Mouse (Mus musculus) bone marrow macrophage, adult 2 months (primary cell): ENCODE data around the gene Zfp691. TPM values are rescaled to one million over a fixed set of nuclear protein-coding genes. Genes with fewer than 3 reads are reported as not detected.
A peak's percentile ranks its signal among the peaks of the same experiment; 100 is the strongest.

Source experiments
- H3K27ac ChIP-seq: 2 replicates; pipeline ENCODE4 v1.5.1; 2012; ENCODE audit warnings: low read depth, low read length; ENCODE audit not compliant: insufficient read depth
- H3K4me1 ChIP-seq: 2 replicates; pipeline ENCODE4 v1.6.1; 2012; ENCODE audit warnings: low read length; ENCODE audit not compliant: control insufficient read depth, insufficient read depth
- H3K4me3 ChIP-seq: 2 replicates; pipeline ENCODE4 v1.5.1; 2012; ENCODE audit warnings: mild to moderate bottlenecking, low read length, moderate library complexity; ENCODE audit not compliant: insufficient read depth
- CTCF ChIP-seq: IDR thresholded peaks from 2 replicates; pipeline ENCODE4 v1.5.1; 2012; ENCODE audit warnings: low read depth, mild to moderate bottlenecking, low read length, moderate library complexity
- POLR2A ChIP-seq: IDR thresholded peaks from 2 replicates; pipeline ENCODE4 v1.6.1; 2012; ENCODE audit warnings: mild to moderate bottlenecking, low read depth, low read length, borderline replicate concordance
- polyA plus RNA-seq: library from polyadenylated mRNA; stranded (reverse); fragments of >200 nt; gene quantifications from 2 replicates; pipeline ENCODE4 v1.2.4, GENCODE M21; 2012; ENCODE audit not compliant: missing spikeins, insufficient read depth, insufficient read length

Gene Zfp691
- polyA plus RNA-seq, 1 experiment = 6.9 TPM

DNA sequence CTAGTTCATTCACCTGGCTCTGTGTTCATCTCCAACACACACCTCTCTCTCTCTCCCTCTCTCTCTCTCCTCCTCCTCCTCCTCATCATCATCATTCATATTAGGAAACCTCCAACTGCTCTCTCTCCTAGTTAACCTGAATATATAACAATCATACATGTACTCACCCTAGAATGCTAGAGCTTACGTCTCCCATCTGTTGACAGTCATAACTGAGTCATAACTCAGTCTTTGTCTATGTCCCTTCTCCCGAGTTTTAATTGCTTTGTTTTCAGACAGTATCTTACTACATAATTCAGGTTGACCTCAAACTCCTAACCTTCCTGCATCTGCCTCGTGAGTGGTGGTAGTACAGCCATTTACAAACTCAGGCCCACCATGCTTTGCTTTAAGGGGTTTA, 17.3 kb upstream of the Zfp691 start:
- Histone ChIP-seq H3K4me1 (no peaks in the 10 kb centered on the region; the same call in 1 of the 2 replicates), H3K27ac (no peak overlapping the region), H3K4me3 (no peak overlapping the region)
- TF ChIP-seq CTCF (no peak), POLR2A (no peak)

DNA sequence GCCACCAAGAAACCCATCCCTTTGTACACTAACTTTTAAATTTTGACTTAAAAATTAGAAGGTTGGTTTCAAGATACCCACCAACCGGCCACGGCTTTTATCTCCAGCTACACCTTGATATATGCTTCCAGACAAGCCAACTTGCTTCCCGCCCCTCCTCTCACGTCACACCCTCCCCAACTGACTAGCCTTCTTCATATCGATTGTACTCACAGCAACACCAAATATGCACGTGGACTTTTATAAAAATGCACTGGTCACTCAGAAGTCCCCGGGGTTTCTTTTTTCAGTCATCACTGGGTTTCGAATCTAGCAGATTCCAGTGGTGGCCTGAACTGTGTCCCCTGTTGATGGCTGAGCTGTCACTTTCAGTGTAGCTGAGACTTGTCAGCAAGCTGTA, 16.6 kb upstream of the Zfp691 start:
- Histone ChIP-seq H3K27ac (no peak overlapping the region), H3K4me1 (no peaks in the 10 kb centered on the region; the same call in 1 of the 2 replicates), H3K4me3 (no peak overlapping the region)
- TF ChIP-seq POLR2A = no peak
- no peak for TF ChIP-seq CTCF

DNA sequence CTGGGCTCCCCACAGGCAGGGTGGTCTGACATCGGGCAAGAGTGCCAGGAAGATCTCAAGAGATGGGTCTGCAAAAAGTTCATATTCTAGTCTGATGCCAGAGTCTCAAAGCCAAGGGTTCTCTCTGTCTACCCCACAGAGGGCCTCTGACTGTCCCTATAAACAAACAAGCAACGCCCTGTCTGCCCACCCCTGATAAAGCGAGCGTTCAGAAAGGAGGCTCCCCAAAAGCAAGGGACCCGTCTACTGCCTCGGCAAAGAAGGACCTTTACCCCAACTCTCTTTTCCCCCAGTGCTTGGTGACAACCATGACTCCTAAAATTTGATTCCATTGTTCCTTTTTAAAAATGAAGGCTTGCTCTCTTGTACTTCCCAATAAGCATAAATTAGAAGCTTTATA, 15.9 kb upstream of the Zfp691 start, which contains the start of gene Ermap:
TSS of gene Ermap (minus strand) at position 148 of the 400 bp plus-strand sequence.
- TF ChIP-seq POLR2A (no peak), CTCF (no peak)
- H3K4me1 ChIP-seq = no peaks in the 10 kb centered on the region
- no peak within 1 kb of the TSS for H3K27ac ChIP-seq
- no peak within 1 kb of the TSS for H3K4me3 ChIP-seq

DNA sequence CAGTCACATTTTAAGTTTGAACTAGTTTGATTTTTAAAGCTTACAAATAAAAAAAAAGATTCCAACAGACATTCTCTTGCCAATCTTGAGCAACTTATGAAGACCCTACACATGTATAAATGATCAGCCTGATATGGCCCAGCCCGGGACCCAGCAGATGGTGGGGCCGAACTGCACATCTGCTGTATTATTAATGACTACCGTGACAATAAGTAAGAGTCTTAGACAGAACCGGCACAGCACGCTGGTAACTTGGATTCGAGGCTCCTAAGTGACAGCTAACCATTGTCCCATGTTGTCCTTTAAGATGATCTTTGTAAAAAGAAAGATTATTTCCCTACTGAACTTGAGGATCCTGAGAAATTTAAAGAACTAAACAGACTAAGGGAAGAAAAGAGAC, 15.4 kb upstream of the Zfp691 start:
- H3K4me3 ChIP-seq = no peak overlapping the region
- H3K27ac ChIP-seq = no peak overlapping the region
- TF ChIP-seq CTCF = no peak
- TF ChIP-seq POLR2A = no peak
- H3K4me1 ChIP-seq = no peaks in the 10 kb centered on the region

DNA sequence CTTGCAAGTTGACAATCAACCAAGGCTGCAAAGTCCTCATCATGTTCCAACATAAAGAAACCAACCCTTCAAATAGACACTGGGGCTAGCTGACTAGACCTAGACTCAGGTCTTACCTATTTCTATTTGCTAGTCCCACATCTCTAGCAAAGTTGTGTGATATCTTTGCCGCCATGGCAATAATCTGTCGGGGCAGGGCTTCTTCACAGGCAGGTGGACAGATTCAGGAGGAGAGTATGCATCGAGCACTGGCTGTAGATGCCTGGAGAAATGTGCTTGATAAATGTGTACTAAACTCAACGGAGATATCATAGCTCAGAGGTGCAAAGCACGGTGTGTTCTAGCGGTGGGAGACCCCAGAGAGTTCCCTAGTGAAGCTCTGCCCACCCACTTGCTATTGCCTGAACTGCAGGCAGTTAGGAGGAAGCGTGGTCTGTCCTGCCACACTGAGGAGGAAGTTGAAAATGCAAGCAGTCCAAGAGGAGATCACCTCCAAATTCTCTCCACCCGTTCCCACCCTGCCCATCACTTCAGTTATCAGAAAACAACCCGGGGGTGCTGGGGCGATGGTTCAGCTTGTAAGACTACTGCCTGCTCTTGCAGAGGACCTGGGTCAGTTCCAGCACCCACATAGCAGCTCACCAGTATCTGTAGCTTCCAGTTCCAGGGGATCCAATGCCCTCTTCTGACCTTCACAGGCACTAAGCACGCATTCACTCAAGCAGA, 14.2 kb upstream of the Zfp691 start:
- Histone ChIP-seq H3K4me3 (no peak overlapping the region), H3K27ac (no peak overlapping the region)

DNA sequence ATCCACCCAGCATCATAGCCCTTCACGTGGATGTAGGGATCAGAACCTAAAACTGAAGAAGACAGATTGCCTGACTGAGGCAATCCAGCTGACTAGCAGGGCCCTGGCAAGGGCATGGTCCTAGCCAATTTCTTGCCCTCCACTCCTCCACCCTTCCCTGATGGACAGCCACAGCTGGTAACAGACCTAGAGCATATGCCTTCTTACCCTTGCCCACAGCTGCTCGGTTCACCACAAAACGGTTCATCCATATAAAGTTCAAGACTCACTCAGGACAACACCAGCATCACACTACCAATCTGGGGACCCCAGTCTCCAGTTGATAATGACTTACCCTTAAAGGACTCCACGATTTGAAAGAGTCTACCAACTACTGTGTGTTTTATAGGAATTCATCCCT, 11.8 kb upstream of the Zfp691 start:
- no peak overlapping the region for H3K4me3 ChIP-seq
- no peak for TF ChIP-seq CTCF
- no peak for TF ChIP-seq POLR2A
- no peak overlapping the region for H3K27ac ChIP-seq
- peaks cover 12% of the 10 kb centered on the region for H3K4me1 ChIP-seq

More for the DNA sequence above, 14.2 kb upstream of the Zfp691 start:
- H3K4me1 ChIP-seq = no peaks in the 10 kb centered on the region
- TF ChIP-seq POLR2A = no peak
- peak; percentile 39; the same call in 1 of the 2 replicates for TF ChIP-seq CTCF

DNA sequence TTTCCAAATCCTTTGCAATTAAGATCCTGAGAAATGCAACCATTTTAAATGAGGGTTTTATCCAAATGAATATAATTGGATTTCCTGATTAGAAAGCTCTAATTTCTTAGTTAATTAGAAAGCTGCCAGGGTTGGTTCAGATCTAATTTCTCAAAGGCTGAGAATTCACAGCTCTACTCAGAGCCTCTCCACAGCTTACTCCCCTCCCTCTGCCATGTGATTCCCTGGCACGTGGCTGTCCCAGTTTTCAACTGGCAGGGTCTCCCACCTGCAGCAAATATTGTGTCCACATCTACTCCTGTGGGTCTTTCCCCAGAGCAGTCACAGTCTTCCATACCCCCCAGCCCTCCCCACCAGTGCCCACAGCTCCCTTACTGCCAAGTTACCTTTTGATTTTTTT, 9.5 kb upstream of the Zfp691 start:
- Histone ChIP-seq H3K27ac (no peak overlapping the region), H3K4me1 (peaks cover 13% of the 10 kb centered on the region), H3K4me3 (no peak overlapping the region)
- TF ChIP-seq CTCF (no peak), POLR2A (no peak)

DNA sequence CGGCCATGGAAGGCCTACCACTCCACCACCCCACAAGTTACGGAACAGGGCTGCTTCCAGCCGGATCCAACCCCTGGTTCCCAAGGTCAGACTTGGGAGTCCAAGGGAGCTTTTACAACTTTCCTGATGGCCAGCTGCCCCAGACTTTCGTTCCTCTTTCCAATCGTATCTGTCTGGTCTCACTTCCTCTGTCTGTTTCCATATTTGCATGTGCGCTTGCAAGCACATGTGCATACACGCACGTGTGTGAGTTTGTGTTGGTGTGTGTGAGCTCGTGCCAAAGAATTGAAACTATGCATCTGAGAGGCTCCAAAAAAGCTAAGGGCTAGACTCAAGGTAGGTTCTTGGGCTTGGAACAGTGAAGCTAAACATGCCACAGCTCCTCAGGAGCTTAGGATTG, 7.5 kb upstream of the Zfp691 start:
- TF ChIP-seq POLR2A (no peak), CTCF (no peak)
- peaks cover 19% of the 10 kb centered on the region for H3K4me1 ChIP-seq
- no peak overlapping the region for H3K27ac ChIP-seq
- no peak overlapping the region for H3K4me3 ChIP-seq

DNA sequence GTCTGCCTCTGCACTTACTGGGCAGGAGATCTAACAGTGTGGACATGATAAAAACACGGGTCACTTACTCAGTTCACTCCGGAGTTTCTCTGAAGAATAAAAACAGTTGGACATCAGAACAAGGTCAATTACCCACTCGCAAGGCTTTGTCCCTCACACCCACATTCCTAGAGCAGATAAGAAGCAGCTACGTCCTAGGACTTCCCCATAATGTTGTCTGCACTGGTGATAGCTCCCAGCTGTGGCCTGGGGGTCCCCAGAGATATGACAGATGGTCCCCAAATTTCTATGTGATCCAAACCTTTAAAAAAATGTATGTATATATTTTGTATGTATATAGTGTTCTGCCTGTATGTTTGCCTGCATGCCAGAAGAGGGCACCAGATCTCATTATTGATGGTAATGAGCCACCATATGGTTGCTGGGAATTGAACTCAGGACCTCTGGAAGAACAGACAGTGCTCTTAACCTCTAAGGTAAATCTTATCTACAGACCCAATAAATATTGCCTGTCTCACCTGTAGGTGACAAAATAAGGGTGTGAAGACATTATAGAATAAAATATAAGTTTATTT, 6.2 kb upstream of the Zfp691 start:
- H3K4me1 ChIP-seq = peaks cover 19% of the 10 kb centered on the region
- H3K27ac ChIP-seq = no peak overlapping the region

DNA sequence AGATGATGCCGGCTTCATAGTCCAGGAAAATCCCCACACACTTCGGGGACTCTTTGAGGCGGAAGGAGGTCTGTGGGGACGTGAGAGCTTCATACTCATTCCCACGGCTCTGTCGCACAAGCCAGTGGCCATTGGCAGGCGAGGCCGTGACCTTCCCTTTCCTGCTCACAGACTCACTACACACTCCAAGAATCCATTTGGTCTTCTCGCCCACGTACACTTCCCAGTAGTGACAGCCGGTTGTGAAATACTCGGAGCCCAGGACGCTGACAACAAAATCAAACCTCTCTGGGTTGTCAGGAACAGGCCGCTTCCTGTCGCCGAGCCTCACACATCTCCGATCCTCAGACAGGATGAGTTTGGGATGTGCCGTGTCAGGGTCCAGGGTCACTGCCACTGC, 4.3 kb upstream of the Zfp691 start:
- H3K4me3 ChIP-seq = no peak overlapping the region
- no peak overlapping the region for H3K27ac ChIP-seq
- TF ChIP-seq CTCF (no peak), POLR2A (no peak)
- peaks cover 19% of the 10 kb centered on the region for H3K4me1 ChIP-seq

More for the DNA sequence above, 6.2 kb upstream of the Zfp691 start:
- H3K4me3 ChIP-seq = no peak overlapping the region
- no peak for TF ChIP-seq POLR2A
- no peak for TF ChIP-seq CTCF

DNA sequence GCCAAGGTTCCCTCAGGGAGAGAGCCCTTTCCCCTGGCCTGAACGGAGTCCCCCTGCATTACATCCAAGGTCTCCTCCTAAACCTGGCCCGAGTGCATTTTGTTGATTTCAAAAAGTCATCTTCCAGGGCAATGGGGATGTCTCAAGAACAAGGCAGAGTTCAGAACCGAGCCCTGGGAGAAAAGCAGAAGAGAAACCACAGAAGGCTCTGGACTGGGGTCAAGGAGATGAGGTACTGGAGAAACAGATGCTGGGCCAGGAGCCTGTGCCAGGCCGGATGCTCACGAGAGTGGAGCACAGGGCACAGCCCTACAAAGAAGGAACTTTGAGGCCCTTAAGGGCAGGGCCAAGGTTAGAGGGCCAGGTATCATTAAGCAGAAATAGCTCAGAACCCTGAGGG, 3.7 kb upstream of the Zfp691 start:
- no peak for TF ChIP-seq CTCF
- no peak for TF ChIP-seq POLR2A
- Histone ChIP-seq H3K4me3 (no peak overlapping the region), H3K27ac (no peak overlapping the region), H3K4me1 (peaks cover 19% of the 10 kb centered on the region)
